Mouse (Mus musculus) midbrain, embryonic 15.5 days (tissue): Measurements from ENCODE around the gene Rfxank. TPM values are rescaled to one million over a fixed set of nuclear protein-coding genes. Genes with fewer than 3 reads are reported as not detected.
A peak's percentile ranks its signal among the peaks of the same experiment; 100 is the strongest.

Experiments
- ATAC-seq: fragments of 200-750 bp; cut with Nextera tagmentation; replicated peaks from 2 replicates; pipeline ENCODE4 v1.8.0; 2017; ENCODE audit warnings: moderate TSS enrichment
- H3K27ac ChIP-seq: fragments of 300-500 bp; sonication (generic); 2 replicates; pipeline ENCODE4 v1.5.1; 2015; ENCODE audit warnings: mild to moderate bottlenecking, inconsistent platforms
- H3K27me3 ChIP-seq: fragments of 300-500 bp; sonication (generic); replicated peaks from 2 replicates; pipeline ENCODE4 v1.6.1; 2015; ENCODE audit warnings: inconsistent platforms
- H3K36me3 ChIP-seq: fragments of 300-500 bp; sonication (generic); replicated peaks from 2 replicates; pipeline ENCODE4 v1.6.1; 2015; ENCODE audit warnings: inconsistent platforms
- H3K4me1 ChIP-seq: fragments of 300-500 bp; sonication (generic); 2 replicates; pipeline ENCODE4 v1.6.1; 2015; ENCODE audit warnings: inconsistent platforms
- H3K4me2 ChIP-seq: fragments of 300-500 bp; sonication (generic); 2 replicates; pipeline ENCODE4 v1.6.1; 2015; ENCODE audit warnings: inconsistent platforms, mild to moderate bottlenecking, moderate library complexity
- H3K4me3 ChIP-seq: fragments of 300-500 bp; sonication (generic); 2 replicates; pipeline ENCODE4 v1.5.1; 2015; ENCODE audit warnings: mild to moderate bottlenecking, inconsistent platforms
- H3K9ac ChIP-seq: fragments of 300-500 bp; sonication (generic); 2 replicates; pipeline ENCODE4 v1.6.1; 2015; ENCODE audit warnings: mild to moderate bottlenecking, inconsistent platforms
- H3K9me3 ChIP-seq: fragments of 300-500 bp; sonication (generic); 2 replicates; pipeline ENCODE4 v1.6.1; 2016; ENCODE audit warnings: inconsistent platforms
- WGBS: fragments of 180-500 bp; shearing (Covaris S2); methylation state at CpG from one replicate; pipeline ENCODE4 v1.1.7; 2015; ENCODE audit warnings: mixed read lengths; 5-methylcytosine and 5-hydroxymethylcytosine counted together
- polyA plus RNA-seq: library from polyadenylated mRNA; unstranded; fragments of >200 nt; fragmentation: Nextera tagmentation; extraction: Ambion mirVana; gene quantifications from 2 replicates; pipeline ENCODE4 v1.2.1, GENCODE M21; 2015

The Rfxank gene
- polyA plus RNA-seq, 1 experiment from 2014 or later, result 13.4 TPM

GRCm38 (mm10) chr8:70118726-70119700 lies 19.9 kb downstream of the Rfxank start:
- WGBS, result 3% methylated on average over 17 of the region's 17 CpGs
- peak overlapping the region; percentile 73 for H3K4me3 ChIP-seq
- H3K27ac ChIP-seq, result peak overlapping the region; percentile 95
- peak overlapping the region; percentile 78 for H3K9ac ChIP-seq
- H3K27me3 ChIP-seq, result peaks cover 4% of the 10 kb centered on the region; the same call in 1 of the 2 replicates
- peak overlapping the region; percentile 77 for H3K4me2 ChIP-seq
- H3K4me1 ChIP-seq, result peaks cover 38% of the 10 kb centered on the region
- peaks cover 14% of the 10 kb centered on the region for H3K36me3 ChIP-seq
- peak; percentile 85 for ATAC-seq
- H3K9me3 ChIP-seq, result no peaks in the 10 kb centered on the region

- WGBS, result 10% methylated on average over 9 of the region's 9 CpGs
- peak overlapping the region; percentile 78 for H3K9ac ChIP-seq
- peak overlapping the region; percentile 73 for H3K4me3 ChIP-seq
- H3K4me2 ChIP-seq, result peak overlapping the region; percentile 77
- 0 out of 2 replicates have a peak overlapping the region, but pooled peaks have one; percentile 6 for H3K27ac ChIP-seq
- ATAC-seq, result no peak
- H3K36me3 ChIP-seq, result peaks cover 18% of the 10 kb centered on the region
- H3K27me3 ChIP-seq, result 0 out of 2 replicates have a peak, but pooled peaks cover 4% of the 10 kb centered on the region
- no peaks in the 10 kb centered on the region for H3K9me3 ChIP-seq
- peaks cover 46% of the 10 kb centered on the region for H3K4me1 ChIP-seq
Measured at GRCm38 (mm10) chr8:70117611-70118010, 21.3 kb downstream of the Rfxank start.

- peaks cover 29% of the 10 kb centered on the region for H3K36me3 ChIP-seq
Measured at GRCm38 (mm10) chr8:70114892-70115291, 24.1 kb downstream of the Rfxank start.

GRCm38 (mm10) chr8:70114488-70114887 lies 24.5 kb downstream of the Rfxank start:
- no peak overlapping the region for H3K4me3 ChIP-seq
- ATAC-seq, result no peak
- H3K4me1 ChIP-seq, result peaks cover 58% of the 10 kb centered on the region
- WGBS, result 21% methylated on average over 6 of the region's 6 CpGs
- H3K4me2 ChIP-seq, result no peak overlapping the region
- H3K27me3 ChIP-seq, result 0 out of 2 replicates have a peak, but pooled peaks cover 4% of the 10 kb centered on the region
- H3K36me3 ChIP-seq, result peaks cover 33% of the 10 kb centered on the region
- no peak overlapping the region for H3K9ac ChIP-seq
- no peak overlapping the region for H3K27ac ChIP-seq
- no peaks in the 10 kb centered on the region for H3K9me3 ChIP-seq

More at GRCm38 (mm10) chr8:70114892-70115291, 24.1 kb downstream of the Rfxank start:
- Histone ChIP-seq H3K9me3 (no peaks in the 10 kb centered on the region), H3K4me1 (peaks cover 54% of the 10 kb centered on the region), H3K27ac (no peak overlapping the region), H3K4me2 (no peak overlapping the region), H3K9ac (no peak overlapping the region), H3K27me3 (0 out of 2 replicates have a peak, but pooled peaks cover 4% of the 10 kb centered on the region), H3K4me3 (no peak overlapping the region)
- ATAC-seq, result no peak
- WGBS, result 70% methylated on average over 13 of the region's 13 CpGs

GRCm38 (mm10) chr8:70112401-70113016 lies 26.4 kb downstream of the Rfxank start:
- no peak overlapping the region for H3K27ac ChIP-seq
- H3K4me1 ChIP-seq, result peaks cover 50% of the 10 kb centered on the region
- peaks cover 51% of the 10 kb centered on the region for H3K36me3 ChIP-seq
- ATAC-seq, result peak; percentile 26
- no peak overlapping the region for H3K4me2 ChIP-seq
- no peak overlapping the region for H3K9ac ChIP-seq
- H3K9me3 ChIP-seq, result no peaks in the 10 kb centered on the region
- WGBS, result 8% methylated on average over 43 of the region's 43 CpGs
- 0 out of 2 replicates have a peak, but pooled peaks cover 4% of the 10 kb centered on the region for H3K27me3 ChIP-seq
- no peak overlapping the region for H3K4me3 ChIP-seq

GRCm38 (mm10) chr8:70111192-70111795 lies 27.7 kb downstream of the Rfxank start:
- peaks cover 63% of the 10 kb centered on the region for H3K36me3 ChIP-seq
- peaks cover 40% of the 10 kb centered on the region for H3K4me1 ChIP-seq
- no peak overlapping the region for H3K4me3 ChIP-seq
- H3K9ac ChIP-seq, result no peak overlapping the region
- WGBS, result 62% methylated on average over 23 of the region's 23 CpGs
- H3K9me3 ChIP-seq, result no peaks in the 10 kb centered on the region
- H3K27me3 ChIP-seq, result 0 out of 2 replicates have a peak, but pooled peaks cover 4% of the 10 kb centered on the region
- ATAC-seq, result no peak
- H3K4me2 ChIP-seq, result no peak overlapping the region
- no peak overlapping the region for H3K27ac ChIP-seq

GRCm38 (mm10) chr8:70110451-70110850 lies 28.5 kb downstream of the Rfxank start:
- WGBS, result 91% methylated on average over 2 of the region's 2 CpGs
- H3K4me2 ChIP-seq, result no peak overlapping the region
- no peak overlapping the region for H3K9ac ChIP-seq
- H3K9me3 ChIP-seq, result no peaks in the 10 kb centered on the region
- ATAC-seq, result no peak
- H3K36me3 ChIP-seq, result peaks cover 68% of the 10 kb centered on the region
- no peak overlapping the region for H3K27ac ChIP-seq
- H3K4me1 ChIP-seq, result peaks cover 40% of the 10 kb centered on the region
- 0 out of 2 replicates have a peak, but pooled peaks cover 4% of the 10 kb centered on the region for H3K27me3 ChIP-seq
- no peak overlapping the region for H3K4me3 ChIP-seq

- no peak for ATAC-seq
- Histone ChIP-seq H3K4me2 (no peak overlapping the region), H3K27ac (no peak overlapping the region), H3K4me1 (peaks cover 11% of the 10 kb centered on the region; the same call in 1 of the 2 replicates), H3K27me3 (no peaks in the 10 kb centered on the region), H3K9me3 (no peaks in the 10 kb centered on the region), H3K36me3 (peaks cover 77% of the 10 kb centered on the region), H3K9ac (no peak overlapping the region), H3K4me3 (no peak overlapping the region)
- 75% methylated on average over 7 of the region's 7 CpGs for WGBS
Measured at GRCm38 (mm10) chr8:70104922-70105321, 34.0 kb downstream of the Rfxank start.

- Histone ChIP-seq H3K36me3 (peaks cover 77% of the 10 kb centered on the region), H3K9me3 (no peaks in the 10 kb centered on the region), H3K9ac (no peak overlapping the region), H3K4me3 (no peak overlapping the region), H3K27me3 (no peaks in the 10 kb centered on the region), H3K4me2 (no peak overlapping the region), H3K4me1 (peaks cover 7% of the 10 kb centered on the region; the same call in 1 of the 2 replicates), H3K27ac (no peak overlapping the region)
- 23% methylated on average over 6 of the region's 6 CpGs for WGBS
- peak; percentile 51 for ATAC-seq
Measured at GRCm38 (mm10) chr8:70104506-70104905, 34.4 kb downstream of the Rfxank start.

- peaks cover 80% of the 10 kb centered on the region for H3K36me3 ChIP-seq
- WGBS, result 85% methylated on average over 8 of the region's 8 CpGs
- no peak overlapping the region for H3K4me3 ChIP-seq
- no peak overlapping the region for H3K4me2 ChIP-seq
- no peaks in the 10 kb centered on the region for H3K9me3 ChIP-seq
- no peak overlapping the region for H3K27ac ChIP-seq
- H3K4me1 ChIP-seq, result no peaks in the 10 kb centered on the region
- H3K27me3 ChIP-seq, result no peaks in the 10 kb centered on the region
- ATAC-seq, result no peak
- H3K9ac ChIP-seq, result no peak overlapping the region
Measured at GRCm38 (mm10) chr8:70100241-70100640, 38.7 kb downstream of the Rfxank start.

GRCm38 (mm10) chr8:70099276-70099675 lies 39.7 kb downstream of the Rfxank start:
- H3K4me3 ChIP-seq, result no peak overlapping the region
- H3K9me3 ChIP-seq, result no peaks in the 10 kb centered on the region
- no peaks in the 10 kb centered on the region for H3K4me1 ChIP-seq
- no peak overlapping the region for H3K27ac ChIP-seq
- no peaks in the 10 kb centered on the region for H3K27me3 ChIP-seq
- ATAC-seq, result no peak
- H3K9ac ChIP-seq, result no peak overlapping the region
- H3K36me3 ChIP-seq, result peaks cover 87% of the 10 kb centered on the region
- H3K4me2 ChIP-seq, result no peak overlapping the region
- WGBS, result 72% methylated on average over 8 of the region's 8 CpGs

- Histone ChIP-seq H3K36me3 (peaks cover 35% of the 10 kb centered on the region), H3K9ac (no peak overlapping the region), H3K4me2 (no peak overlapping the region), H3K4me1 (peaks cover 25% of the 10 kb centered on the region), H3K27ac (no peak overlapping the region), H3K9me3 (no peaks in the 10 kb centered on the region), H3K4me3 (no peak overlapping the region), H3K27me3 (peaks cover 12% of the 10 kb centered on the region)
- WGBS, result 70% methylated on average over 8 of the region's 8 CpGs
- ATAC-seq, result no peak
Measured at GRCm38 (mm10) chr8:70092786-70093185, 46.2 kb downstream of the Rfxank start.
